Comparison of ENCODE assay signal across 9 mouse cellular contexts in the genomic region with DNA sequence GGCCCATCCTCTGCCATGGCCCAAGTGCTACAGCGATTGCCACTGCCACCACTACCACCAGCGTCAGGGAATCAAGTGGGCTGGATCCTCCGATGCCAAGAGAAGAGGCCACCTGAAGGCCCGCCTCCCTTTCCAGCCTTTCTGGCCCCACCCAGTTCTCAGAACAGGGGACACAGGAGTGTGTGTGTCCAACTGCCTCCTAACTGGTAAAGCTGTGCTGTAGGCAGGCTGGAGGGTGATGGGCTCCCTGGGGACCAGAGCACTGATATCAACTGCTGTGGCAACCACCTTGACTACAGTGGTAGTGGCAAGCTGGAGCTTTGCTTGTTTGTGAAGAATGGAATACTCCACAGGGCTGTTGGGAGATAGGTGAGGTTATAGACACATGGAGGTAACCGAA. TPM values are rescaled to one million over a fixed set of nuclear protein-coding genes. Genes with fewer than 3 reads are reported as not detected.
"Had no signal": no experiment of that assay in that cellular context is flagged by ENCODE, and none has a peak within 500 bp of the region (broad histone marks: within the 10 kb centered on the region; RNA-seq: fewer than 3 reads in every experiment).

TSS of gene Omp (minus strand) at position 101 of the 400 bp plus-strand sequence.

- H3K36me3 ChIP-seq: midbrain, embryonic 12.5 days had no signal

- H3K9ac ChIP-seq: liver, embryonic 12.5 days; lung, embryonic 14.5 days; midbrain, embryonic 12.5 days; neural tube, embryonic 13.5 days had no signal

- DNase-seq: kidney, adult 8-10 months; lung, embryonic 14.5 days; lung, postnatal 10 days; lung, postnatal 4 days; right cerebral cortex, postnatal 25 days; thymus, postnatal 36 days had no signal

- H3K9me3 ChIP-seq: liver, embryonic 12.5 days; midbrain, embryonic 12.5 days; neural tube, embryonic 13.5 days had no signal

- ATAC-seq: liver, embryonic 12.5 days had no signal

- H3K27me3 ChIP-seq: liver, embryonic 12.5 days; neural tube, embryonic 13.5 days had no signal

- H3K4me2 ChIP-seq: liver, embryonic 12.5 days; lung, embryonic 14.5 days; midbrain, embryonic 12.5 days; neural tube, embryonic 13.5 days had no signal

- H3K27ac ChIP-seq: liver, embryonic 12.5 days; midbrain, embryonic 12.5 days; neural tube, embryonic 13.5 days had no signal

- H3K4me3 ChIP-seq: liver, embryonic 12.5 days; midbrain, embryonic 12.5 days; neural tube, embryonic 13.5 days had no signal

RNA-seq across cellular contexts. Expression of gene Omp, which starts in this region (rescaled TPM):
- polyA plus RNA-seq: midbrain, embryonic 12.5 days had no signal
